Mouse (Mus musculus): Measurements from ENCODE around the gene Tbxas1.

GRCm38 (mm10) chr6:38900073-38900472 is 24.9 kb downstream of the Tbxas1 start:
- TF ChIP-seq EP300 (optimal IDR thresholded peaks at IDR 0.05) (no peak), CTCF (IDR thresholded peaks at IDR 0.05; ENCODE audit: low read depth) (no peak)
